Mouse (Mus musculus): ENCODE measurements around the gene Smarcb1. TPM values are rescaled to one million over a fixed set of nuclear protein-coding genes. Genes with fewer than 3 reads are reported as not detected.
A peak's percentile ranks its signal among the peaks of the same experiment; 100 is the strongest.

Smarcb1 gene
- polyA plus RNA-seq, 1 experiment from 2014 or later, result 197 TPM

DNA sequence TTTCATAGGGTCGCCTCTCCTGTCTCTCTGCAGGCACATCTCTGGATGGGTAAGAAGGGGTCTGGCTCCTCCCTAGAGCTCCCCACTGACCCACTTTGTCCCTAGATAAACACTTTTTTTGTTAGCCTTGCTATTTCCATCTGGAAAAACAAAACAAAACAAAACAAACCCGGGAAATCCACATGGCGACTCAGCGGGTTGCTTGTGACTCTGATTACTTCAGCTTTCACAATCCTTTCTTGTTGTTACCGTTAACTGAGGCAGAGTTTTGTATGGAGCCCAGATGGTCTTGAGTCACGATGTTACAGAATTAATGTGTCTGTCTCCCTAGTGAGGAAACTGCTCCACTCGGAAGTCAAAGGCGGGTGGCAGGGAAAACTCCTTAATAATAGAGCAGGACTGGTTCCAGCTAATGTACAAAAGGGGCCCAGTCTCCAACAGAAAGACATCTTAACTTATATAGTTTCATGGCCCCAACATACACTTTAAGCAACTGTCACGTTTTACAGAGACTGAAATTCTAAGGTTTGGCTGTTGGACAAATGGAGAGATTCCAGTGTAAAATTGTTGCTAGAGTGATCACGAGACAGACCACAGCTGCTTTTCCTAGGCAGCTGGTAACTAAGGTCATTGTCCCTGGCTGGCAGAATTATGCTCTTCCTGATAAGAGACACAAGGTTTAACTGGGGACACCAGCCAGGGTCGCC lies 22.8 kb upstream of the Smarcb1 start:
- H3K4me2 ChIP-seq (ENCODE audit: low read depth, low read length), result peak overlapping the region; percentile 1; the same call in 1 of the 2 replicates
- peak overlapping the region; percentile 77 for H3K27ac ChIP-seq (ENCODE audit: low read length)
- peak; percentile 83 for ATAC-seq (ENCODE audit: low read depth)
- no peaks in the 10 kb centered on the region for H3K27me3 ChIP-seq (ENCODE audit: control insufficient read depth, insufficient read depth, low read depth, low read length)
- H3K4me3 ChIP-seq (ENCODE audit: low read length), result no peak overlapping the region
- no peaks in the 10 kb centered on the region for H3K36me3 ChIP-seq (ENCODE audit: control insufficient read depth, insufficient read depth, low read length)
- H3K9ac ChIP-seq (ENCODE audit: low read length), result no peak overlapping the region
- WGBS, result 28% methylated on average over 11 of the region's 11 CpGs
- H3K4me1 ChIP-seq (replicated peaks; ENCODE audit: control insufficient read depth, insufficient read depth, low read length), result peaks cover 13% of the 10 kb centered on the region; the same call in 1 of the 2 replicates
- H3K9me3 ChIP-seq (ENCODE audit: control insufficient read depth, low read length), result no peaks in the 10 kb centered on the region

GRCm38 (mm10) chr10:75942736-75943477 lies 21.5 kb upstream of the Smarcb1 start, which contains the start of gene Vpreb3:
TSS of gene Vpreb3 (plus strand) at chr10:75943057.
- WGBS, result 65% methylated on average over 15 of the region's 15 CpGs
- H3K4me1 ChIP-seq (replicated peaks; ENCODE audit: control insufficient read depth, insufficient read depth, low read length), result peaks cover 13% of the 10 kb centered on the region; the same call in 1 of the 2 replicates
- no peaks in the 10 kb centered on the region for H3K27me3 ChIP-seq (ENCODE audit: control insufficient read depth, insufficient read depth, low read depth, low read length)
- ATAC-seq (ENCODE audit: low read depth), result no peak
- no peaks in the 10 kb centered on the region for H3K9me3 ChIP-seq (ENCODE audit: control insufficient read depth, low read length)
- peak within 1 kb of the TSS; percentile 1; the same call in 1 of the 2 replicates for H3K4me2 ChIP-seq (ENCODE audit: low read depth, low read length)
- no peaks in the 10 kb centered on the region for H3K36me3 ChIP-seq (ENCODE audit: control insufficient read depth, insufficient read depth, low read length)
- H3K9ac ChIP-seq (ENCODE audit: low read length), result no peak within 1 kb of the TSS
- H3K27ac ChIP-seq (ENCODE audit: low read length), result peak within 1 kb of the TSS; percentile 77
- H3K4me3 ChIP-seq (ENCODE audit: low read length), result no peak within 1 kb of the TSS

DNA sequence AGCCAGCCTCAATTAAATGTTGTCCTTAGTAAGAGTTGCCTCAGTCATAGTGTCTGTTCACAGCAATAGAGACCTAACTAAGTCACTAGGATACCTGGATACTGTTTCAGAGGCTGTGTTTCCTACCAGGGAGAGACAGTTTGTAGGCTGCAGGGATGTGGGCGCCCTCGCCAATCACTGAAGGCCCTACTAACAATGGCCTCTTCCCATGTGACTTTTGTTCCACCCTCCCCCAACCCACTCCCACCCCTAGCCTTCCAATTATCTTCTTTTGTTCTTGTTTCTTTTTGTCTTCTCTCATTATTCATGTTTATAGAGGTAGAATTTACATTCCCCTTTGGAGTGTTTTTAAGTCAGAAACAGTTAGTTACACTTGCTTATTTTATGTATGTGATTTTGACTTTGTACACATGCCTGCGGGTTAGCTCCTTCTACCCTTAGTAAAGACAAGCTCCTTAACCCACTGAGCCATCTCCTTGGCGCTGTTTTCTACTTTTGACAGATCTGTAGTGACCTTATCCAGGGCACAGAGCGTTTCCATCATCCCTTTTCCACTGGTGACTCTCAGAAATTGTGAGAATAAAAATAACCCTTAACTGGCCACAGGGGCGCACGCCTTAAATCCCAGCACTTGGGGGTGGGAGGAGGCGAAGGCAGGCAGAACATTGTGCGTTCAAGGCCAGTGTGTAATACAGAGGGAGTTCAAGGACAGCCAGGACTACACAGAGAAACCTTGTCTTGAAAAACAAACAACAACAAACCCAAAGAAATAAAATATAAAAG lies 19.8 kb upstream of the Smarcb1 start:
- no peak overlapping the region for H3K4me3 ChIP-seq (ENCODE audit: low read length)
- no peaks in the 10 kb centered on the region for H3K36me3 ChIP-seq (ENCODE audit: control insufficient read depth, insufficient read depth, low read length)
- H3K4me1 ChIP-seq (replicated peaks; ENCODE audit: control insufficient read depth, insufficient read depth, low read length), result peaks cover 14% of the 10 kb centered on the region
- no peak overlapping the region for H3K9ac ChIP-seq (ENCODE audit: low read length)
- H3K4me2 ChIP-seq (ENCODE audit: low read depth, low read length), result no peak overlapping the region
- peaks cover 6% of the 10 kb centered on the region for H3K27me3 ChIP-seq (ENCODE audit: control insufficient read depth, insufficient read depth, low read depth, low read length)
- no peak for ATAC-seq (ENCODE audit: low read depth)
- no peak overlapping the region for H3K27ac ChIP-seq (ENCODE audit: low read length)
- no peaks in the 10 kb centered on the region for H3K9me3 ChIP-seq (ENCODE audit: control insufficient read depth, low read length)
- WGBS, result 68% methylated on average over 9 of the region's 9 CpGs

DNA sequence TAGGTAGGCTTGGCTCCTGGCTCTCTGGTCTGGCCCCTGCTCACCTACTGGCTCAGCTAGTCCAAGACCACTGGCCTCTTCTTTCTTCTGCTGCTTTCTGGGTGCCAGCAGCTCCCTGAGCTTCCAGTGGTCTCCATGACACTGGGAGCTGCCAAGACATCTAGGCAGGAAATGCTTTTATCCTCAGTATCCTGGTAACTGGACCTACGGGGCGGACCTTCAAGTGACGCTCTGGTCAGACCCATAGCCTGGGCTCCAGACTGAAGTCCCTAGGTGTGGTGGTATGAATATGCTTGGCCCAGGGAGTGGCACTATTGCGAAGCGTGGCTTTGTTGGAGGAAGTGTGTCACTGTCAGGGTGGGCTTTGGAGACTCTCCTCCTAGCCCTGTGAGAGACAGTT lies 19.1 kb upstream of the Smarcb1 start, which contains the start of gene Gm867:
Gm867 (minus strand) TSS at position 153 of the 400 bp plus-strand sequence.
- WGBS, result 80% methylated on average over 5 of the region's 5 CpGs
- no peak for ATAC-seq (ENCODE audit: low read depth)

GRCm38 (mm10) chr10:75939481-75940234 lies 18.2 kb upstream of the Smarcb1 start:
- Histone ChIP-seq H3K27ac (ENCODE audit: low read length) (no peak overlapping the region), H3K4me1 (replicated peaks; ENCODE audit: control insufficient read depth, insufficient read depth, low read length) (peaks cover 13% of the 10 kb centered on the region), H3K27me3 (ENCODE audit: control insufficient read depth, insufficient read depth, low read depth, low read length) (peaks cover 10% of the 10 kb centered on the region), H3K9me3 (ENCODE audit: control insufficient read depth, low read length) (no peaks in the 10 kb centered on the region), H3K4me3 (ENCODE audit: low read length) (no peak overlapping the region), H3K9ac (ENCODE audit: low read length) (no peak overlapping the region), H3K36me3 (ENCODE audit: control insufficient read depth, insufficient read depth, low read length) (no peaks in the 10 kb centered on the region), H3K4me2 (ENCODE audit: low read depth, low read length) (no peak overlapping the region)
- WGBS, result 64% methylated on average over 9 of the region's 9 CpGs
- ATAC-seq (ENCODE audit: low read depth), result no peak

More for the DNA sequence above, 19.1 kb upstream of the Smarcb1 start, which contains the start of gene Gm867:
- Histone ChIP-seq H3K9me3 (ENCODE audit: control insufficient read depth, low read length) (no peaks in the 10 kb centered on the region), H3K9ac (ENCODE audit: low read length) (no peak within 1 kb of the TSS), H3K27me3 (ENCODE audit: control insufficient read depth, insufficient read depth, low read depth, low read length) (peaks cover 9% of the 10 kb centered on the region), H3K36me3 (ENCODE audit: control insufficient read depth, insufficient read depth, low read length) (no peaks in the 10 kb centered on the region), H3K27ac (ENCODE audit: low read length) (no peak within 1 kb of the TSS), H3K4me2 (ENCODE audit: low read depth, low read length) (no peak within 1 kb of the TSS), H3K4me1 (replicated peaks; ENCODE audit: control insufficient read depth, insufficient read depth, low read length) (peaks cover 15% of the 10 kb centered on the region), H3K4me3 (ENCODE audit: low read length) (no peak within 1 kb of the TSS)

GRCm38 (mm10) chr10:75937851-75938643 lies 16.6 kb upstream of the Smarcb1 start:
- WGBS, result 53% methylated on average over 10 of the region's 10 CpGs
- peaks cover 8% of the 10 kb centered on the region for H3K4me1 ChIP-seq (replicated peaks; ENCODE audit: control insufficient read depth, insufficient read depth, low read length)
- no peak overlapping the region for H3K27ac ChIP-seq (ENCODE audit: low read length)
- H3K4me3 ChIP-seq (ENCODE audit: low read length), result no peak overlapping the region
- no peak for ATAC-seq (ENCODE audit: low read depth)
- H3K9me3 ChIP-seq (ENCODE audit: control insufficient read depth, low read length), result no peaks in the 10 kb centered on the region
- no peak overlapping the region for H3K4me2 ChIP-seq (ENCODE audit: low read depth, low read length)
- H3K9ac ChIP-seq (ENCODE audit: low read length), result no peak overlapping the region
- peaks cover 10% of the 10 kb centered on the region for H3K27me3 ChIP-seq (ENCODE audit: control insufficient read depth, insufficient read depth, low read depth, low read length)
- H3K36me3 ChIP-seq (ENCODE audit: control insufficient read depth, insufficient read depth, low read length), result no peaks in the 10 kb centered on the region

DNA sequence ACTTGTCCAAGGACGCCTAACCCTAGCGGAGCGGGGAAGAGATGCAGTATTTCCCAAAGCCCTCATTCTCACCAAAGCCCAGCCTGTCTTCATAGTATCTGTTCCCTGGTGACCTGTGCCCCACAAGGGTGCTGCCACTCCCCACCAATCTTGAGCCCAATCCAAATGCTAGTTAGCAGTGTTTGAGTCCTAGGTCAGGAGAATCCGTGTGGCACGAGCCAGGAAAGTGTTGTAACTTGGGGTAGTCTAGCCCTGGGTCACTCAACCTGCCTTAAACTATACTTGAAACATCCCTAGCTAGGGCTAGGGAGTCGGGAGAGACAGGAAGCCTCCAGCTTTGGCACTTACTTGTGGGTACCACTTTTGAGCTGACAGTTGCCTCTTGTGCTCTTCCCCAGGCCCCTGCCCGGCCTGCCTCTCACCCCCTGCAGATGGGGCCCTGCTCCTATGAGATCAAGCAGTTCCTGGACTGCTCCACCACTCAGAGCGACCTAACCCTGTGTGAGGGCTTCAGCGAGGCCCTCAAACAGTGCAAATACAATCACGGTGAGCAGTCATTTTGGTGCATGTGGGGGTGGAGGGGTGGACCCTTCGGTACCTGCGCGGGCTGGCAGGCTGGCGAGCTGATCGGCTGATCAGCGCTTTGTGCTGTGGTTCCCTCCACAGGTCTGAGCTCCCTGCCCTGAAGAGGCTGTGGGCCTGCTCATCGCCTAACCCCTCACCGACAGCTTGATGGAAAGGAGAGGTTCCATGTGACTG lies 15.7 kb upstream of the Smarcb1 start:
- H3K27me3 ChIP-seq (ENCODE audit: control insufficient read depth, insufficient read depth, low read depth, low read length), result peaks cover 10% of the 10 kb centered on the region
- no peaks in the 10 kb centered on the region for H3K9me3 ChIP-seq (ENCODE audit: control insufficient read depth, low read length)
- H3K27ac ChIP-seq (ENCODE audit: low read length), result no peak overlapping the region
- H3K36me3 ChIP-seq (ENCODE audit: control insufficient read depth, insufficient read depth, low read length), result no peaks in the 10 kb centered on the region
- H3K9ac ChIP-seq (ENCODE audit: low read length), result no peak overlapping the region
- H3K4me3 ChIP-seq (ENCODE audit: low read length), result no peak overlapping the region
- H3K4me2 ChIP-seq (ENCODE audit: low read depth, low read length), result 0 out of 2 replicates have a peak overlapping the region, but pooled peaks have one; percentile 5
- ATAC-seq (ENCODE audit: low read depth), result no peak
- WGBS, result 42% methylated on average over 18 of the region's 18 CpGs
- peaks cover 11% of the 10 kb centered on the region for H3K4me1 ChIP-seq (replicated peaks; ENCODE audit: control insufficient read depth, insufficient read depth, low read length)
